Mouse (Mus musculus) thymus, adult 2 months (tissue): ENCODE measurements around the gene Gm815. TPM values are rescaled to one million over a fixed set of nuclear protein-coding genes. Genes with fewer than 3 reads are reported as not detected.

Experiments used
- DNase-seq: peaks from one replicate; pipeline ENCODE4 v3.0.0; 2021
- H3K27ac ChIP-seq: fragments of 200-500 bp; 2 replicates; pipeline ENCODE4 v1.5.1; 2012; ENCODE audit warnings: low read length, control low read depth; ENCODE audit not compliant: control insufficient read depth, insufficient read depth
- H3K27me3 ChIP-seq: fragments of 200-500 bp; 2 replicates; pipeline ENCODE4 v1.6.1; 2012; ENCODE audit warnings: mild to moderate bottlenecking, low read length, moderate library complexity, mixed read lengths; ENCODE audit not compliant: control insufficient read depth, insufficient read depth
- H3K36me3 ChIP-seq: fragments of 200-500 bp; 2 replicates; pipeline ENCODE4 v1.6.1; 2012; ENCODE audit warnings: mild to moderate bottlenecking, low read length, moderate library complexity; ENCODE audit not compliant: control insufficient read depth, insufficient read depth
- H3K4me1 ChIP-seq: fragments of 200-500 bp; replicated peaks from 2 replicates; pipeline ENCODE4 v1.6.1; 2012; ENCODE audit warnings: low read length; ENCODE audit not compliant: control insufficient read depth, insufficient read depth
- H3K4me3 ChIP-seq: fragments of 200-500 bp; 2 replicates; pipeline ENCODE4 v1.5.1; 2012; ENCODE audit warnings: mild to moderate bottlenecking, low read length, control low read depth, moderate library complexity; ENCODE audit not compliant: control insufficient read depth, insufficient read depth
- CTCF ChIP-seq: fragments of 200-500 bp; IDR thresholded peaks from 2 replicates; pipeline ENCODE4 v1.5.1; 2012; ENCODE audit warnings: mild to moderate bottlenecking, control low read depth, low read length, moderate library complexity, borderline replicate concordance; ENCODE audit not compliant: control insufficient read depth, poor library complexity, insufficient read depth; ENCODE audit errors: extremely low read depth
- POLR2A ChIP-seq: fragments of 200-500 bp; IDR thresholded peaks from 2 replicates; pipeline ENCODE4 v1.6.1; 2012; ENCODE audit warnings: mild to moderate bottlenecking, low read length, control low read depth, moderate library complexity; ENCODE audit not compliant: control insufficient read depth, poor library complexity, insufficient read depth; ENCODE audit errors: extremely low read depth
- WGBS: fragments of 180-500 bp; shearing (Covaris S2); methylation state at CpG from one replicate; pipeline ENCODE4 v1.1.7; 2018; 5-methylcytosine and 5-hydroxymethylcytosine counted together
- polyA plus RNA-seq: library from polyadenylated mRNA; depleted of rRNA; stranded (reverse); fragments of >200 nt; gene quantifications from 2 replicates; pipeline ENCODE4 v1.2.3, GENCODE M21; 2012

The Gm815 gene
- polyA plus RNA-seq, 1 experiment, result not detected

GRCm38 (mm10) chr19:26892861-26893260, 7.2 kb downstream of the Gm815 start:
- H3K27ac ChIP-seq, result no peak overlapping the region
- WGBS, result 79% methylated on average over 5 of the region's 5 CpGs
- no peak overlapping the region for H3K4me3 ChIP-seq
- DNase-seq, result no peak
- H3K4me1 ChIP-seq, result peaks cover 3% of the 10 kb centered on the region; the same call in 1 of the 2 replicates
- H3K27me3 ChIP-seq, result no peaks in the 10 kb centered on the region
- no peaks in the 10 kb centered on the region for H3K36me3 ChIP-seq
- TF ChIP-seq CTCF, result no peak
- TF ChIP-seq POLR2A, result no peak

- Histone ChIP-seq H3K27ac (no peak overlapping the region), H3K4me1 (no peaks in the 10 kb centered on the region), H3K4me3 (no peak overlapping the region)
Observed at GRCm38 (mm10) chr19:26902162-26902561, 16.5 kb downstream of the Gm815 start.

GRCm38 (mm10) chr19:26914245-26914644, 28.6 kb downstream of the Gm815 start:
- H3K4me1 ChIP-seq, result no peaks in the 10 kb centered on the region
- no peak for DNase-seq
- 11% methylated on average over 1 of the region's 1 CpGs for WGBS
- no peaks in the 10 kb centered on the region for H3K36me3 ChIP-seq
- H3K27ac ChIP-seq, result no peak overlapping the region
- H3K4me3 ChIP-seq, result no peak overlapping the region
- no peak for TF ChIP-seq POLR2A
- TF ChIP-seq CTCF, result no peak
- no peaks in the 10 kb centered on the region for H3K27me3 ChIP-seq

More at GRCm38 (mm10) chr19:26902162-26902561, 16.5 kb downstream of the Gm815 start:
- no peak for TF ChIP-seq CTCF
- no peak for TF ChIP-seq POLR2A
- no peak for DNase-seq
- Histone ChIP-seq H3K27me3 (no peaks in the 10 kb centered on the region), H3K36me3 (no peaks in the 10 kb centered on the region)
- WGBS, result 84% methylated on average over 4 of the region's 4 CpGs

DNA sequence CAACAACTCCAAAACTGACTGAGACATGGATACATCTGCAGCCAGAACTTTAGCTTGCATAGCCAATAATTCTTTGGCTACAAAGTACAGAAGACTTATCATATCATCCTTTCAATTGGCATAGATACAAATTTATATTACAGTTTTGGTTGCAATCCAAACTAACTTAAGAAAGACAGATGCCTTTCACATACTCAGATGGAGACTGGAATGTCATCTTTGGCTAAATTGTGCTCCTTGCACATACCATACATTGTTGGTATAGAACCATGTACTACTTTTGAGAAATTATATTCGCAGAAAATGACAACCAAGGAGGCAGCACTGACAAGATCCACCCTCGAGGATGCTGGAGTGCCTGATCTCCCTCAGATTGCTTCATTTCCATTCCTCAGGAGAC, 35.1 kb downstream of the Gm815 start:
- no peak overlapping the region for H3K27ac ChIP-seq
- WGBS, result 90% methylated on average over 2 of the region's 2 CpGs
- no peaks in the 10 kb centered on the region for H3K27me3 ChIP-seq
- no peaks in the 10 kb centered on the region for H3K4me1 ChIP-seq
- no peak overlapping the region for H3K4me3 ChIP-seq
- DNase-seq, result no peak
- no peaks in the 10 kb centered on the region for H3K36me3 ChIP-seq
- TF ChIP-seq POLR2A (no peak), CTCF (no peak)

DNA sequence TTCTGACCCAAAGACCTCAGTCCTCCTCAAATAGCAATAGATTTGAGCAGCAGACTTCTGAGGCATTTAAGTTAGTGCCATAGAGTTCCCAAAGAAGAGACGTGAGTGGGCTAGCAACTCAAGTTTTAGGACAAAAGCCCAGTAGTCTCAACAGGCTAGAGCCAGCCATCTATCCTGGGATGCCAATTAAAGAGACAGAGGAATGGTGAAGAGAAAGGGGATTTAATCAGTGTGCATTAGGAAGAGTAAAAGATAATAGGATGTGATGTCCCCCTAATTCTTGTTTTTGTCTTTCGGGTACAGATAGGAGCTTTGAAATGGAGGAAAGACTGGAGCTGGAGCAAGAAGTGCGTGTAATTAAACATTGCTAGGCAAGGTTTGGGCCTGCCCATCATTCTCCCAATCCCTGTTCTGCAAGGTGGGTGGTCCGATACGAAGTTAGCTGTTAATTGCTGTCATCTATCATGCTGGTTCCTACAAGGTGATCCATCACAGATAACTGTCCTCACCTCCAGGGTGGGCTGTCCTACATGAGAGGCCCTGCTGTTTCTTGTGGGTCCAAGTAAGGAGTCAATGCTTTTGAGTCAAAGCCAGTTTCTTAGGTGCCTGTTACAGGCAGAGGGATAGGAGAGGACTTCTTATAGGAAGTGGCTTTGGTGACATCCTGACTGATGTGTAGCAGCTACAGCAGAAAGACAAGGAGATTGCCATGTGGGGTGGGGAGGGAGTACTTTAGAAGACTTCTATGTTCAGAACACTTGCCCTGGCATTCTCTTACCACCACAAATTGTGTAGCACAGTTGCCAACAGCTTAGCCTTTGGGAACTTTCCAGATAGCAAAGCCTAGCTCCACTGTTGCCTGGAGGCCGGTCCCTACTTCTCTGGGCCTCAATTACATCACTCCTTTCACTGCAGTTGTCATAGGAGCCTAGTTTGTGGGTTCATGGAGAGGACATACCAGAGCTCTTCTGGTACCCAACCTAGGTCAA, 44.9 kb downstream of the Gm815 start:
- WGBS, result 94% methylated on average over 6 of the region's 6 CpGs

GRCm38 (mm10) chr19:26934186-26934585, 48.5 kb downstream of the Gm815 start:
- Histone ChIP-seq H3K36me3 (no peaks in the 10 kb centered on the region), H3K4me3 (no peak overlapping the region), H3K27me3 (no peaks in the 10 kb centered on the region), H3K27ac (no peak overlapping the region), H3K4me1 (no peaks in the 10 kb centered on the region)
- no peak for DNase-seq
- WGBS, result 91% methylated on average over 2 of the region's 2 CpGs
- TF ChIP-seq CTCF (no peak), POLR2A (no peak)

More for the DNA sequence above, 44.9 kb downstream of the Gm815 start:
- H3K36me3 ChIP-seq, result no peaks in the 10 kb centered on the region
- no peak overlapping the region for H3K4me3 ChIP-seq
- H3K27me3 ChIP-seq, result no peaks in the 10 kb centered on the region
- no peaks in the 10 kb centered on the region for H3K4me1 ChIP-seq
- H3K27ac ChIP-seq, result no peak overlapping the region
- TF ChIP-seq POLR2A (no peak), CTCF (no peak)
- no peak for DNase-seq
